Mouse (Mus musculus): ENCODE results near the gene Ica1.

The Ica1 gene

GRCm38 (mm10) chr6:8690441-8690840 is 87.8 kb downstream of the Ica1 start:
- CTCF ChIA-PET, result interaction anchor here (0.7 kb wide), 3 partner anchors 174 to 411 kb away, joined by 3 to 6 read pairs (median 5); no protein-coding TSS in a partner anchor

DNA sequence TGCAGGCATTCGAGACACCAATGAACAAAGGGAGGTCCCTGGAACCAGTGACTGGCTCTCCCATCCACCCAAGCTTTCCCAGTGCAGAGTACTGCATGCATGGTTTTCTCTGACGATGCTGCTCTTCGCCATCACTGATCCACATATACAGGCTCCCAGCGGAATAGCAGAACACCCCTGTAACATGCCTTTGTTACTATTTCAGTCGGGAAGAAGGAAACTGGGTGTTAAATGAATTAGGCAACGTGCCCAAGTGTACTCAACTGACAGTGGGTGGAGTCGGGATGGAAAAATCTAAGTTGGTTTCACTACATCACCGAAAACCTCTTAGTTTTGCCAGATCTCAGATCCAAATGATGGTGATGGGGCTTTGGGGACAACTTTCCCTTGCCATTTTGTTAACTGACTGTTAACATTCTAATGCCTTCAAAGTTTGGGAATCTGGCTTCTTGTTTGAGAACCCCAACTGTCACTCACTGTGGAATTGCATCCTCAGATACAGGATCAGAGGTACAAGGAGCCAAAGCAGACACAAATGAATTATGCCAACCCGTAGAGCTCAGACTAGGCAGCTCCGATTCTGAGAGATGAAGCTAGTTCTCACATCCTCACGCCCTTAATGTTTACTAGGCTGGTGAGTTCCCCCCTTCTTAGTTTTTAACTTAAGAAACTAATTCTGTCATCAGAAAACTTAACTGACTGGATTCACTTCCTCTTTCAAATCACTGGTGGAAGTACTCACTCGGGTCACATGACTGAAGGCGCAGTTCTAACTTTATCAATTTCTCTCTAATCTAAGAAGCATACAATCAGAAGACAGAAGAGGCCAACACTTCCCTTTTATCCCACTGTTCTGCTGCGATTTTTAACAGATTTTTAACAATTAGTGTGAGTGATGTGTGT is 91.4 kb downstream of the Ica1 start:
- CTCF ChIA-PET, result interaction anchor here (0.7 kb wide), 1 partner anchor 67 kb away, joined by 3 read pairs; no protein-coding TSS in a partner anchor

DNA sequence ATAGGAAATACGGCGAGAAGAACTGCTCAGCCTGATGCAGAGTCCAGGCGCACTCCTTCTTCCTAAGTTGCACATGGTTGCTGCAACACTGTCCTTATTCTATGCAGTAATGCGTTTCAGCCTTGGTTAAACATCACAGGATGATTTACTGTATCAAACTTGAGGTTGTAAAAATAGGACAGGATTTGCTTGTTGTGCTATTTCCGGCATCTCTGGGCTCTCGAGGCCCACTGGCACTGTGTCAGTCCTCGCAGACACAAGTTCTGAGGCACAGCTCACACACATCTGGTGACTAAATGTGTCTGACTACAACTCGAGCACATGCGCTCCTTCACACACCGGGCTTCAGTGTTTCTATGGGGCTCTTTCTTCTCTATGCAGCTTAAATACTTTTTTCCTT is 94.9 kb downstream of the Ica1 start:
- CTCF ChIA-PET, result no interaction called here

GRCm38 (mm10) chr6:8680931-8681330 is 97.4 kb downstream of the Ica1 start:
- CTCF ChIA-PET, result no interaction called here

GRCm38 (mm10) chr6:8673013-8673412 is 105.3 kb downstream of the Ica1 start:
- CTCF ChIA-PET, result no interaction called here

DNA sequence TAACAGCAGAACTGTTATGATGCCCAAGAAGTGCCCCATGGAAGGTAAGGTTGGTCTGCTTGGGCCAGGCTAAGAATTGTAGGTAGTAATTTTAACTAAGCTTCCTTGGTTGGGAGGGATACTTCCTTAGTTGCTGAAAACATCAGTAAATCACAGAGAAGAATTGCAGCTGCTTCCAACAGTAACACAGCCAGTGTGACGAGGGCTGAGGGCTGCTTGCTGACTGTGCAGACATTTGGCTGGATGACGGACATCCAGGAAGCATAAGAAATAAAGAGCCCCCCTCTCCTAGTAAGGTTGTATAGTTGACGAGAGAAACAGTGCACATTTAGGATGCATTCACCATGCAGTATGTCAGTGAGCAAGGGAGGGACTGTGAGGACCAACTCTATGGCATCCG is 108.9 kb downstream of the Ica1 start:
- CTCF ChIA-PET, result no interaction called here

- CTCF ChIA-PET, result interaction anchor here (0.6 kb wide), 1 partner anchor 17 kb away, joined by 4 read pairs; no protein-coding TSS in a partner anchor
Observed at GRCm38 (mm10) chr6:8668013-8668811, 110.1 kb downstream of the Ica1 start.

DNA sequence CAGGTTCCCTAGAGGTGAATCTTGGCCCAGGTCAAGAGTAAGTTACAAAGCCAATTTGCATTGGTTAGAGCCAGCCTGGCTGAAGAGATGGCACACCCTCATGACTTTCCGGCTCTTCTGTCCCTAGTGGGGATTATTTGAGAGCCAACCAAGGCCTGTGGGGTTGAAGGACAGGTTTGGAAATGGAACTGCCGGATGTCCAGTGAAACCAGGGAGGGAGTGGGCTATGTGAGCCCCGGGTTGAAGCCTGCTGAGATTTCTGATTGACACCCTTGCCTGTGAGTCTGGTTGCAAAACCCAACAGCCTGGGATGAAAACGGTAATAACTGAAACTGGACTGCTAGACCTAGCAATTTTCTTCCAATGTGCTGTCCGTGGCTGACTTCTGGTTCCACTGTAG is 112.5 kb downstream of the Ica1 start:
- CTCF ChIA-PET, result no interaction called here

DNA sequence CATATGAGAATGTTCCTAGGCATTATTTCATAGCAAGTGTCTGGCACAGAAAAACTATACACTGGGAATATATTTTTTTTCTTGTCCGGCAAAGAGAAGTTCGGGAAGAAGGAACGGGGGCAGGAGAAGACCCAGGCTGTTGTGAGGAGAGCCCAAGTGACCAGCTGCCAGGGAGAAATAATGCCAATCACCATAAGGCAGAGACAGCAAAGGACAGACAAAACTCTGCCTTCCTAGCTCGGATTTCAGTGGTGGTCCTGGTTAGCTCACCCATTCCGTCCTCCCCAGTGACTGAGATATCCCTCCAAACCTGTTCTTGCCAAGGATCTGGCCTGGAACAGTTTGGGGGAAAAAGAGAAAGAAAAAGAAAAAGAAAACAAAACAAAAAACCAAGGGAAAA is 113.3 kb downstream of the Ica1 start:
- CTCF ChIA-PET, result no interaction called here

DNA sequence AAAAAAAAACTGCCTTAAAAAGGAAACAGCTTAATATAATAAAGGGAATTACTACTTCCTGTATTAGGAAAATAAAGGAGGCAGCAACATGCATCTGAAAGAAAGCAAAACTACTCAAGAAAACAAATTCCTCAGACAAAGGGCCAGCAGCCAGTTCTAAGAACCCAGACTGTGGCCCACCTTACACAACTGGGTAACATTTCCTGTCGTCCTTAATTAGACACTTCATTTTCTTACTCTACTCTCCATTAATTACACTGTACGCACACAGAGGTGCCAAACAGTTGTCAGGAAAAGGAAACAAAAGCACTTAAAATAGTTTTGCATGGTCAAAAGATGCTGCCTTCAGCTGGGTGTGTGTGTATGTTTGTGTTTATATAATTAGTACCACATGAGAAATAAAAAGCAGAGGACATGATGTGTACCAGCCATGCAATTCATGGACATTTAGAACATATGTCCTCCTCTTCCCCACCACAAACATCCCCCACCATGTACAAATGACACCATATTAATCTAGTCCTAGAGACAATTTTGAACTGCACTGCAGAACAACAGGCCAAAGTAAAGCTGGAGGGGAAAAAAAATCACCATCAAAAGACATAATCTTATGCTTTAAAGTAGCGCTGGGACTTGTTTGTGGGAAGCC is 115.1 kb downstream of the Ica1 start:
- CTCF ChIA-PET, result interaction anchor here (0.6 kb wide), 1 partner anchor 14 kb away, joined by 3 read pairs; no protein-coding TSS in a partner anchor

DNA sequence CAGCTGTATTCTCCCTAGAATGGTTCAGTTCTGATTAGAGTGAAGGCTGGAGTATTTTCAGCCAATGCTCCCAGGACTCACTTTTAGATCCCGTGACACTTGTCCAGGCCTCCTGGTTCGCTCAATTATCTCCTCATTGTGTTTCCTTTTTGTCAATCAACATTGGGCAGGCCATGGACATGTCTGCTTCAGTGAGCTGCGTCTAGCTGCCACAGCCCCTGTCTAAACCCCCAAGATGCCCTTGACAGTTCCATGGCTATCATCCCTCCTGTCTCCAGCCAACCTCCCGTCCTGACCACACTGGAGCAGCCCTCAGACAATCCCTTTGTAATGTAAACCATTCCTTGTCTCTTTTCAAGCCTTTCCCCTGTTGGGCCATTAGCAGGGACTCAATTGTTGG is 116.9 kb downstream of the Ica1 start:
- CTCF ChIA-PET, result interaction anchor here (0.7 kb wide), 1 partner anchor 374 kb away, joined by 7 read pairs; no protein-coding TSS in a partner anchor

- CTCF ChIA-PET, result no interaction called here
Observed at GRCm38 (mm10) chr6:8660076-8660475, 118.2 kb downstream of the Ica1 start.

- CTCF ChIA-PET, result no interaction called here
Observed at GRCm38 (mm10) chr6:8659194-8659959, 118.9 kb downstream of the Ica1 start.

- CTCF ChIA-PET, result no interaction called here
Observed at GRCm38 (mm10) chr6:8658431-8658830, 119.9 kb downstream of the Ica1 start.

- CTCF ChIA-PET, result no interaction called here
Observed at GRCm38 (mm10) chr6:8657459-8657858, 120.8 kb downstream of the Ica1 start.

DNA sequence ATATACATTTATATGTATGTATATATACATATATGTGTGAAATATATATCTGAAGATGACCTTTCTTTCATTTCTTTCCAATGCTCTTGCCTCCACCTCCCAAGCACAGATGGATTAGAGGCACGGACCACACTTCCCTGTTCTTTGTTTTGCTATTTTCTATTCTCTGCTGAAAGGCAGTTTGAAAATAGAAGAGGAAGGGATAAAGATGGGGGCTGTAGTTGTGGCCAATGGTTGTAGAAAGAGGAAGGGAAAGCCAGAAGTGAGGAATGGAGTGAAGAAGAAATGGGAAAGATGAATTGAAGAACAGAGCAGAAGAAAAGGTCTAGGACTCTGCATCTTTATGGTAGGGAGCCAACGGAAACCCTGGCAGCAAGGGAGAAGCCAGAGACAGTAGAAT is 122.8 kb downstream of the Ica1 start:
- CTCF ChIA-PET, result no interaction called here

- CTCF ChIA-PET, result interaction anchor here (0.7 kb wide), 1 partner anchor 103 kb away, joined by 3 read pairs; no protein-coding TSS in a partner anchor
Observed at GRCm38 (mm10) chr6:8650413-8650812, 127.9 kb downstream of the Ica1 start.

DNA sequence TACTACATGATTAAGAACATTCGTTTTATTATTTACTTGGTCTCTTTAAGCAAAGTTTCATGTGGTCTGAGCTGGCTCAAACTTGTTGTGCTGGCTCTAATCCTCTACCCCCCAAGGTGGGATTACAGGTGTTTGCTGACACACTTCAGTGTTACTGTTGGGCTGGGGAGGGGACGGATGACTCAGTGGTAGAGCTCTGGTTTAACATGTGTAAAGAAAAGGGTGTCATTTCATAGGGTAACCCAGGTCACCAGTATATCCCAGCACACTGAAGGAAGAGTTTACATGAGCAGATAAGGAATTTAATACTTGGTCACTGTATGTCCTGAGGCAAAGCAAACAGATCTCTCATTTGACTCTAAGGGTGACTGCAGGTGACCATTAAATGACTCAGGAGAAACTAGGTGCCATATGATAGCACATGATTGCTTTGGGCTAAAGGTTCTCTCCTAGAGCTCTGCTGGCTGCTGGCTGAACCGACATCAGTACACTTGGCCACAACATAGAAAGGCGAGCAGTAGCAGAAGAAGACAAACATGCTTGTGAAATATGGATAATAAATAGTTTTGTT is 128.9 kb downstream of the Ica1 start:
- CTCF ChIA-PET, result interaction anchor here (0.6 kb wide), 1 partner anchor 14 kb away, joined by 3 read pairs; no protein-coding TSS in a partner anchor

- CTCF ChIA-PET, result no interaction called here
Observed at GRCm38 (mm10) chr6:8648185-8648901, 129.9 kb downstream of the Ica1 start.

DNA sequence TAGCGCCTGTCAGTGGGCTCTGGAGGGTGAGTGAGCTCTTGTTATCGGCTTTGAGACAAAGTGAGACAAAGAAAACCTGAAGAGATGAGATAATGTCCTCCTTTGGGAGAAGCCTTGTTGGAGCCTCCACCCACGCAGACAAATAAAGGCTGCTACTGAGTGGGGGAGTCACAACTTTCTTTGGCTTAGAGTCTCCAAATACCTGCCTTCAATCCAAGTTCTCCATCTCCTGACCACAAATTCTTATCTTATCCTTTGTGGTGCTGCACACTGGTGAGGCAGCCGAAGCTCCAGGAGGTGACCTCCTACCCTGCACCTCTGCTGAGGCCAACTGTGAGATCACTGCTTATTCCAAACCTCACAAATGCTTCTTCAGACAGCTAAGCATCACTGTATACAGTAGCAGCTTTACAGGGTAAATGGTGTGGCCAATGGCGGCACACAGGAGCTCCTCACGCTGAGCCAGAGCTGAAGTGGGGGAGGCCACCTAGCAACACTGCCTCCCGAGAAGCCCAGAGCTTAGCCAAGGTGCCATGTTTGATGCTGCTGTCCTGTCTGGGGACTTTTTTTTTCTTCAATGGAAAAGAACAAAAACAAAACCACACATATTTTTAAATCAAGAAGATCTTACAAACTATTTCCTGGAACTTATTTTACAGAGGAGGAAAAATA is 130.6 kb downstream of the Ica1 start:
- CTCF ChIA-PET, result no interaction called here
